Mouse (Mus musculus) left cerebral cortex, adult 2 months (tissue): ENCODE measurements at regions not wholly inside any gene's neighbourhood (a gene's known extent, or its start where the extent isn't known, plus 50 kb on each side); places are given as distances from the start of the nearest gene placed in this dataset.

Experiments
- DNase-seq, 2 experiments: peaks; one replicate each; pipeline ENCODE4 v3.0.0; 2021 to 2022; ENCODE audit warnings: low spot score in 2 of 2, mixed read lengths in 1 of 2; ENCODE audit errors: extremely low spot score in 1 of 2
- H3K27ac ChIP-seq: fragments of 200-600 bp; 2 replicates; pipeline ENCODE4 v1.8.1; 2022
- H3K4me3 ChIP-seq: fragments of 200-600 bp; 2 replicates; pipeline ENCODE4 v1.8.1; 2022
- CTCF ChIP-seq: fragments of 200-600 bp; IDR thresholded peaks from 2 replicates; pipeline ENCODE4 v1.8.1; 2022; ENCODE audit warnings: antibody characterized with exemption, mild to moderate bottlenecking, moderate library complexity
- intact Hi-C: fragments of 180-260 bp; cut with DNase I; formaldehyde crosslinking; loops from one replicate; pipeline ENCODE4 v1.15.1; 2025

- no peak for DNase-seq
- Histone ChIP-seq H3K27ac (no peak overlapping the region), H3K4me3 (no peak overlapping the region)
- TF ChIP-seq CTCF: peak; percentile 52
- intact Hi-C loops: no loop called here
Measured at GRCm38 (mm10) chr5:61495226-61495625, 313.4 kb upstream of the G6pd2 start.

- TF ChIP-seq CTCF: no peak
- intact Hi-C loops: no loop called here
- no peak overlapping the region for H3K27ac ChIP-seq
- no peak for DNase-seq
- no peak overlapping the region for H3K4me3 ChIP-seq
Measured at GRCm38 (mm10) chr5:61507406-61507805, 301.2 kb upstream of the G6pd2 start.

DNA sequence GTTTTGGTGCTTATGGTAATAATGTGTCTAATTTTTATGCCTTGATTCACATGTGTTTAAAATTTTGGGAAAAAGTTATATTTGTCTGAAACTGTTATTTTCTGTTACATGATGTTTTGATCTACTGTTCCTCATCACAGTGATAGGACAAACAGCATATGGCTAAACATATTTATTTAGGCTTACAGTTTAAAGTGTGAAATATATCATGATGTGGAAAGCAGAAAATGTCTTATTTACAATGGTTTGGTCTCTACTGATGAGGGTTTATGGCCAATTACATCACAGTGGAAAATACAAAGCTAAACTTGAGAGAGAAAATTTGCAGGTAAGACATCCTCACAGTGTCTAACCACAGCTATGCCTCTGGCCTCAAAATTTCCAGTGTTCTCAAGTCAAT, 268.1 kb upstream of the G6pd2 start:
- intact Hi-C loops: no loop called here
- Histone ChIP-seq H3K27ac (no peak overlapping the region), H3K4me3 (no peak overlapping the region)
- DNase-seq: no peak
- no peak for TF ChIP-seq CTCF

DNA sequence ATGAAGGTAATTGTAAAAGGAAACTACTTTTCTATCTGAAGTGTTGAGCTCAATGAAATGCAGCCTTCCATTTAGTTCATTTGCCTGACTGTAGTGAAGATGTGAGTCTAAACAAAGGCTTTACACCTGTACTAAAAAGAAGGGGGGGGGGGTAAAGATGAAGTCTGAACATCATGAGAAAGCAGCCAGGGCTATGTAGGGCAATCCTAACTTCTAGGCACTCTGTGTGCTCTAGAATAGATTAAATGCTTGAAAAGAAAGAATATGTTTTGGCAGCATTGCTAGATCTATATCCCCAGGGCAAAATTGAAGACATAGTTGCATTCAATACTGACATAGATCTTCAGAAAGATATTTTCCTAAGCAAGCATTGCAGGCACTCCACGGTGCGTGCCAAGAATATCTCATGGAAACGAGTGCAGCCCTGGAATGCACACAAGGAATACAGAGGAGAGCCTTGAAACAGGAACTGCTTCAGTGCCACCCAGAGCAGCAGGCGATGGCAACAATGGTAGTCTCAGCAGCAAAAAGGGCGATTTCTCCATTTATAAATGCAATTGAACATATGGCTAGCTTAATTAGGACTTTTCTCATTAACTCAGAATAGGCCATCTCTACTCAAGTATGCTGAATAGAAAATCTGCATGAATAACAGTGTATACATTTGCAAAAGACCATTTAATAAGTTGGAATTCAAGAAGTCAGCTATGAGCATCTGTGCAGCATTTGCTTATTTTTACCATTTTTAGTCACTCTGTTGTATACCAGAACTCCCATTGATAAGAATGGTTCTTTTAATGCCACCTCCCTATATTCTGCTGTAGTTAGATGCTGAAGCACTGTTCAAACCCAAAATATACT, 261.8 kb upstream of the G6pd2 start:
- no peak for TF ChIP-seq CTCF
- no peak for DNase-seq
- H3K4me3 ChIP-seq: no peak overlapping the region
- no peak overlapping the region for H3K27ac ChIP-seq
- intact Hi-C loops: no loop called here

DNA sequence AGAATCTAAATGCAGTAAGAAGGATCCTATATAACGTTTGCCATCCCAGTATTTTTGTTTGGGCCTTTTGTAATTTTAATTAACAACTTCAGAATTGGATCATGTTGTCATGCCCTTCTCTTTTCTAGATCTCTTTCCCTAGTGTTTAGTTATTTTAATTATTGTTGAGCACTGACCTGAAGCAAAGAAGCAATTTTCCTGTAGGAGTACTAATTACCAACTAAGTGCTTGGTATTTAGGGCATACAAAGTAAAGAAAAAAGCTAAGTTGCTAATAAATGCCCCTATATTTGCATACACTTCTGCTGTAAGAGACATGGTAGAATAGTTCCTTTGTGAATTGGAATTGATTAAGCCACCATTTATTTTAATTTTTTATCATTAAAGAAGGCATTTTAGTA, 255.1 kb upstream of the G6pd2 start:
- intact Hi-C loops: no loop called here
- H3K4me3 ChIP-seq: no peak overlapping the region
- no peak for DNase-seq
- H3K27ac ChIP-seq: no peak overlapping the region
- TF ChIP-seq CTCF: no peak
